Mouse (Mus musculus) stomach, postnatal 0 days (tissue): ENCODE results near the gene Spin1. TPM values are rescaled to one million over a fixed set of nuclear protein-coding genes. Genes with fewer than 3 reads are reported as not detected.
A peak's percentile ranks its signal among the peaks of the same experiment; 100 is the strongest.

ENCODE experiments used
- ATAC-seq: fragments of 200-750 bp; cut with Nextera tagmentation; 2 replicates; pipeline ENCODE4 v1.8.0; 2017; ENCODE audit not compliant: low FRiP score, low TSS enrichment
- DNase-seq: peaks from one replicate; pipeline ENCODE4 v3.0.0-alpha.2; 2016; ENCODE audit warnings: low spot score
- H3K27ac ChIP-seq: fragments of 300-500 bp; sonication (generic); replicated peaks from 2 replicates; pipeline ENCODE4 v1.5.1; 2014; ENCODE audit warnings: mild to moderate bottlenecking, control low read depth
- H3K27me3 ChIP-seq: fragments of 300-500 bp; sonication (generic); 2 replicates; pipeline ENCODE4 v1.6.1; 2014; ENCODE audit warnings: low read length; ENCODE audit not compliant: control insufficient read depth, insufficient read depth
- H3K36me3 ChIP-seq: fragments of 300-500 bp; sonication (generic); 2 replicates; pipeline ENCODE4 v1.6.1; 2014; ENCODE audit warnings: low read length, mixed read lengths; ENCODE audit not compliant: control insufficient read depth, insufficient read depth
- H3K4me1 ChIP-seq: fragments of 300-500 bp; sonication (generic); replicated peaks from 2 replicates; pipeline ENCODE4 v1.6.1; 2014; ENCODE audit warnings: antibody characterized with exemption; ENCODE audit not compliant: control insufficient read depth, insufficient read depth
- H3K4me2 ChIP-seq: fragments of 300-500 bp; sonication (generic); replicated peaks from 2 replicates; pipeline ENCODE4 v1.6.1; 2014; ENCODE audit warnings: low read depth, mild to moderate bottlenecking, control low read depth, moderate library complexity
- H3K4me3 ChIP-seq: fragments of 300-500 bp; sonication (generic); 2 replicates; pipeline ENCODE4 v1.5.1; 2014; ENCODE audit warnings: low read depth, low read length, control low read depth
- H3K9ac ChIP-seq: fragments of 300-500 bp; sonication (generic); 2 replicates; pipeline ENCODE4 v1.6.1; 2014; ENCODE audit warnings: mild to moderate bottlenecking, low read length, control low read depth, mixed read lengths
- H3K9me3 ChIP-seq: fragments of 300-500 bp; sonication (generic); 2 replicates; pipeline ENCODE4 v1.6.1; 2016; ENCODE audit warnings: low read length; ENCODE audit not compliant: control insufficient read depth
- CTCF ChIP-seq: IDR thresholded peaks from 2 replicates; pipeline ENCODE4 v1.5.1; 2016; ENCODE audit warnings: antibody characterized with exemption, low read depth, mild to moderate bottlenecking, moderate library complexity
- EP300 ChIP-seq: optimal IDR thresholded peaks from 2 replicates; pipeline ENCODE3; 2016; ENCODE audit warnings: antibody characterized with exemption
- WGBS: fragments of 180-500 bp; shearing (Covaris S2); extraction: QIAGEN DNeasy Blood & Tissue Kit; methylation state at CpG from one replicate; pipeline ENCODE4 v1.1.7; 2014; 5-methylcytosine and 5-hydroxymethylcytosine counted together
- polyA plus RNA-seq: library from polyadenylated mRNA; unstranded; fragments of >200 nt; fragmentation: Nextera tagmentation; extraction: Ambion mirVana; gene quantifications from 2 replicates; pipeline ENCODE4 v1.2.1, GENCODE M21; 2015

Gene Spin1
- polyA plus RNA-seq, 1 experiment from 2014 or later = 27.9 TPM

DNA sequence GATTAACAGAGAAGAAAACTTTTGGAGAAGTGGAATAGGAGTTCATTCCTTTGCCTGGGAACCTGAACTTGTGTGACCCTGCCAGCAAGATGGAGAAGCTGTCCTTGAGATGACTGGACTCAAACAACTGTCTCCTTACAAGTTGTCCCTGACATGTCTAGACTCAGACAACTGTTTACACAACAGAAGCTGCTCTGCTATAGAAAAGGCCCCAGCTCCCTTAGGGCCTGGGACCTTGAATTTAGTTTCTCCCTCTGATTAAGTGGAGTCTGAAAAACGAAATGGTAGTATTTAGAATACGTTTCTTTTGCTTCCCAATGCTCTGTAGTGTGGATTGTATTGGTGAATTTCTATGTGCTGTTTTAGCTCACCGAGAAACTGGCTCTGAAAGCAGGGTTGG is 84.2 kb downstream of the Spin1 start:
- H3K4me1 ChIP-seq = no peaks in the 10 kb centered on the region
- ATAC-seq (no peak), DNase-seq (no peak)
- H3K36me3 ChIP-seq = no peaks in the 10 kb centered on the region
- no peak overlapping the region for H3K4me2 ChIP-seq
- no peaks in the 10 kb centered on the region for H3K27me3 ChIP-seq
- H3K4me3 ChIP-seq = no peak overlapping the region
- TF ChIP-seq EP300 = no peak
- no peak for TF ChIP-seq CTCF
- H3K9ac ChIP-seq = no peak overlapping the region
- WGBS = 73% methylated on average over 3 of the region's 3 CpGs
- no peaks in the 10 kb centered on the region for H3K9me3 ChIP-seq
- H3K27ac ChIP-seq = no peak overlapping the region

DNA sequence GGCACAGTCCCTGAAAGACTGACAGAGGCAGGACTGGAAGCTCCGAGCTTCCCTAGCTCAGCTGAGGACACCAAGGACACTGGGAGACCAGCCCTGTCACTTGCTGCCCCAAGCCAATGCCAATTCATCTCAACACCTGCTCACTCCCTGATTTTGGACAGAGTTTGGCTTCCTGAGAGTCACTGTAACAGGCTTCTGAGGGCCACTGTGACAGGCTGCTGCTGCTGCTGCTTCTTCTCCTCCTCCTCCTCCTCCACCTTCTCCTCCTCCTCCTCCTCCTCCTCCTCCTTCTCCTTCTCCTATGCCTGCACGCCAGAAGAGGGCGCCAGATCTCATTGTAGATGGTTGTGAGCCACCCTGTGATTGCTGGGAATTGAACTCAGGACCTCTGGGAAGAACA is 89.7 kb downstream of the Spin1 start:
- TF ChIP-seq CTCF (peak; percentile 39), EP300 (no peak)
- DNase-seq (no peak), ATAC-seq (no peak)
- H3K9me3 ChIP-seq = no peaks in the 10 kb centered on the region
- no peak overlapping the region for H3K27ac ChIP-seq
- H3K4me3 ChIP-seq = no peak overlapping the region
- no peaks in the 10 kb centered on the region for H3K36me3 ChIP-seq
- H3K9ac ChIP-seq = no peak overlapping the region
- 59% methylated on average over 3 of the region's 3 CpGs for WGBS
- H3K4me2 ChIP-seq = no peak overlapping the region
- H3K4me1 ChIP-seq = no peaks in the 10 kb centered on the region
- H3K27me3 ChIP-seq = no peaks in the 10 kb centered on the region

DNA sequence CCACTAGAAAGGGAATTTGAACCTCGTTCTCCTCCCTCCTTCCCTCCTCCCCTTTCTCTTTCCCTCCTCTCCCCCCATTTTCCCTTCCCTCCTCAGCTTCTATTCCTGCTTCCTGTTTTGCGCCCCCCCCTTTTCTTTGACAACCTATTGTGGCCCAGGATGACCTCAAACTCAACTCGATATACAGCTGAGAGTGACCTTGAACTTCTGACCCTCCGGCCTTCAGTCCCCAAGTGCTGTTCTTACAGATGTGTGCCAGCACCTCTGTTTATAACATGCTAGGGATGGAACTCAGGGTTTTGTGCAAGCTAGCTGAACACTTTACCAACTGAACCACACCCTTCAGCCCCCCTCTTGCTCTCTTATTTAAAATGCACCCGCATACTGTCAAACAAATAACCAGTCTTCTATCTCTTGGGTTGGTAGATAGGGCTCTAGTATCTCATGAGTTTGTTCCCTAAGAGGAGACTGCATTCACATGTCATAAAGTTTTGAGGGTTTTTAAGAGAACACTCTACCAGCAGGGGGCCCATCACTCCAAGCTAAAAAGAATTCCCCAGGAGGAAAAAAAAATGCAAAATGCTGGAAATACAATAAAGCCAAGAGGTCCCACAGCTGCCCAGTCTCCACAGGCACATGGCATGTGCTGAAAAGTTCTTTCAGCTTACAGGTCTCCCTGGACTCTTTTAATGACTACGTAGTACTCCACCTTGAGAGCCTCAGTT is 90.9 kb downstream of the Spin1 start:
- peak; percentile 67 for TF ChIP-seq CTCF
- TF ChIP-seq EP300 = no peak
- WGBS = 77% methylated on average over 6 of the region's 6 CpGs
- DNase-seq = peak; percentile 22
- H3K9ac ChIP-seq = no peak overlapping the region
- H3K36me3 ChIP-seq = no peaks in the 10 kb centered on the region
- H3K27me3 ChIP-seq = no peaks in the 10 kb centered on the region
- H3K4me2 ChIP-seq = no peak overlapping the region
- no peak overlapping the region for H3K27ac ChIP-seq
- H3K9me3 ChIP-seq = no peaks in the 10 kb centered on the region
- H3K4me1 ChIP-seq = no peaks in the 10 kb centered on the region
- ATAC-seq = no peak
- H3K4me3 ChIP-seq = no peak overlapping the region

DNA sequence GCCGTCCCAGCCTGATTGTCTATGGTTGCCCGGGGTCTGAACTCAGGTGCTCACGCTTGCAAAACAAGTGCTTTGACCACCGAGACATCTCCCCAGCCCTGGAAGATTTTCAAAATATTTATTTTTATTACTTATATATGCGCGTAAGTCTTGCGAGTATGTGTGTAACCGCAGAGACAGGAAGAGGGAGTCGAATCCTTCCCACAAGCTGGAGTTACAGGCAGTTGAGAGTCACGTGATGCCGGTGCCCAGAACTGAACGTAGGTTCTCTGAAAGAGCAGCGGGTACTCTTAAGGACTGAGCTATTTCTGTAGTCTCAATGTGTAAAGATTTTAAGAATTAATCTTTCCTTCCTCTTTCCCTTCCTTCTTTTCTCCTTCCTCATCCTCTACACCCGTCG is 93.2 kb downstream of the Spin1 start:
- Histone ChIP-seq H3K4me2 (no peak overlapping the region), H3K4me3 (no peak overlapping the region), H3K9ac (no peak overlapping the region), H3K36me3 (no peaks in the 10 kb centered on the region), H3K9me3 (no peaks in the 10 kb centered on the region), H3K4me1 (no peaks in the 10 kb centered on the region), H3K27ac (no peak overlapping the region), H3K27me3 (no peaks in the 10 kb centered on the region)
- TF ChIP-seq CTCF (no peak), EP300 (no peak)
- DNase-seq = no peak
- ATAC-seq = no peak
- WGBS = 83% methylated on average over 15 of the region's 15 CpGs

DNA sequence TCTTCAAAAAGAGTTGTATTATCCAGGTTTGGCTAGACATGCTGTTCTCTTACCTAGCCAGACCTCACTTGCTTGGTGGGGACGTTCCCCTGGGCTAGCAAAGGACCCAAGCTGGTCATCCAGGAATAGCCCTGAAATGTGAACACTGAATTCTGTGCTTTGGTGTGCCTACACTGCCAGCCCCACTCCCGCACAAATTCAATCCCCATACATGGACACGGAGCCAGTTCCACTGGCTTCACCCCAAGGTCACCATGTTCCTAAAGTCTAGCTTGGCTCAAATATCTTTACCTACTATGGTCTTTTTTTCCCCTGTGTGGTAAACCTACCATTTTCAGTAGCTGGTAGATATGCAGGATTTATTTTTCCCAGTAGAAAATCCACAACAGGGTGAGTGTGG is 97.0 kb downstream of the Spin1 start:
- no peak overlapping the region for H3K4me2 ChIP-seq
- H3K27ac ChIP-seq = 0 out of 2 replicates have a peak overlapping the region, but pooled peaks have one; percentile 18
- no peaks in the 10 kb centered on the region for H3K27me3 ChIP-seq
- no peaks in the 10 kb centered on the region for H3K4me1 ChIP-seq
- no peak overlapping the region for H3K4me3 ChIP-seq
- H3K36me3 ChIP-seq = no peaks in the 10 kb centered on the region
- 57% methylated on average over 3 of the region's 3 CpGs for WGBS
- H3K9ac ChIP-seq = no peak overlapping the region
- ATAC-seq (no peak), DNase-seq (no peak)
- no peaks in the 10 kb centered on the region for H3K9me3 ChIP-seq
- TF ChIP-seq CTCF (no peak), EP300 (no peak)

DNA sequence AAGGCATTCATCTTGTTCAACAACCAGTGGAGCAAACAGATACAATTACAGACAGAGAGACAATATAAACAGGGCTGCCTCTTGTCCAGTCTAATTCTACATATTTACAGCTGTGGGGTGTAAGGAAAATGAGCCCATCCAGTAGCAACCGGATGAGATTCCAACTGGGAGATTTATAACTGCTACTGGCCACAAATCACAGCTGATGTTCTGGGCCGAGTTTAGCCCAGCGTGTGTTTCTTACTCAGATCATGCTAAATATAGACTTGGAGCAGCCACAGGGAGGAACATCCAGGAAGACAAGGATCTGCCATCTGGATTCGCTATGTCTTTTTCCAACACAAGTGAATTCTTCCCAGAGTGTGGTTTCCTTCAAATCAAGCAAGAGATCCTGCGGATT is 97.5 kb downstream of the Spin1 start:
- DNase-seq = no peak

More for the DNA sequence above, 97.5 kb downstream of the Spin1 start:
- no peak overlapping the region for H3K27ac ChIP-seq
- no peaks in the 10 kb centered on the region for H3K9me3 ChIP-seq
- 36% methylated on average over 5 of the region's 5 CpGs for WGBS
- no peak overlapping the region for H3K9ac ChIP-seq
- ATAC-seq = peak; percentile 45; the same call in 1 of the 2 replicates
- no peaks in the 10 kb centered on the region for H3K27me3 ChIP-seq
- H3K4me3 ChIP-seq = no peak overlapping the region
- H3K4me1 ChIP-seq = no peaks in the 10 kb centered on the region
- H3K36me3 ChIP-seq = no peaks in the 10 kb centered on the region
- H3K4me2 ChIP-seq = no peak overlapping the region
- TF ChIP-seq CTCF (no peak), EP300 (no peak)

Other genes starting within 250 kb of the Spin1 start
- 4.3 and 4.6 TPM in 2 replicates for gene Nxnl2, start 70.1 kb downstream of the Spin1 start, polyA plus RNA-seq